Mouse (Mus musculus): Measurements from ENCODE around the gene Tmem41b.

The Tmem41b gene

GRCm38 (mm10) chr7:109975966-109976715 is 10.6 kb downstream of the Tmem41b start:
- no peak for DNase-seq (ENCODE audit: low spot score)

DNA sequence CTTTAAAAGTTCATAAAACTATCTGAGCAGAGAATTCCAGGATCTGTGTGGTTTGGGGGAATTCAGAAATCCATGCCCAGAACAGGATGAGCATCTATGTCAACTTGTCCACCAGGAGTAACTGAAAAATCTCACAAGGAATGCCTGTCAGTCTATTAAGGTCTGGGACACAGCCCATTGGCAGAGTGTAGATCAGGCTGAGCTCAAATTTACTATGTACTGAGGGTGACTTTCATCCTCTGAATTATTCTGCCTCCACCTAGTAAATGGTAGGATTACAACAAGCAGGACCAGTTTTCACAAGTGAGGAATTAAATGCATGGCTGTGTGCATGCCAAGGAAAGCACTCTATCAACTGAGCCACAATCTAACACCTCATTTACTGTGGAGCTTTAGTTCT is 17.2 kb downstream of the Tmem41b start:
- DNase-seq (ENCODE audit: low spot score): no peak

- no peak for DNase-seq (ENCODE audit: low spot score)
Observed at GRCm38 (mm10) chr7:109968924-109969450, 17.7 kb downstream of the Tmem41b start.

GRCm38 (mm10) chr7:109967805-109968579 is 18.7 kb downstream of the Tmem41b start:
- DNase-seq (ENCODE audit: low spot score): no peak

- DNase-seq (ENCODE audit: low spot score): no peak
Observed at GRCm38 (mm10) chr7:109965658-109966057, 21.1 kb downstream of the Tmem41b start.

- DNase-seq (ENCODE audit: low spot score): no peak
Observed at GRCm38 (mm10) chr7:109963707-109964106, 23.0 kb downstream of the Tmem41b start.

DNA sequence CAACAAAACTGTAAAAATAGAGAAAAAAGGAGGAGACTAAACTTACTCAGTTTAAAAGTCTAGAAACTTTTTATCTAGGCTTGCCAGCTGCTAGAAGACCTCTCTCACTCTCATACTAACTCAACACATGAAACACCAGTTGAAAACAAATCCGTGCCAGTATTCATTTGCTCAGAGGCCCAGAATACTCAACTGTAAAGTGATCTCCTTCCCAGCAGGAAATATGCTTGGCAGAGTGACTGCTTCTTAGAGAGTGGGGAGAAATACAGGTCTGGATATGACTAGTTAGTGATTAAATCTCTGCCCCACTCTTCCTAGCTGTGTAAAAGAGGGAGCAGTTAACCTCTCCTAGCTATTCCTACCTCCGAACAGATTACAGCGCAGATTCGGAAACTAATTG is 24.1 kb downstream of the Tmem41b start:
- DNase-seq (ENCODE audit: low spot score): no peak

DNA sequence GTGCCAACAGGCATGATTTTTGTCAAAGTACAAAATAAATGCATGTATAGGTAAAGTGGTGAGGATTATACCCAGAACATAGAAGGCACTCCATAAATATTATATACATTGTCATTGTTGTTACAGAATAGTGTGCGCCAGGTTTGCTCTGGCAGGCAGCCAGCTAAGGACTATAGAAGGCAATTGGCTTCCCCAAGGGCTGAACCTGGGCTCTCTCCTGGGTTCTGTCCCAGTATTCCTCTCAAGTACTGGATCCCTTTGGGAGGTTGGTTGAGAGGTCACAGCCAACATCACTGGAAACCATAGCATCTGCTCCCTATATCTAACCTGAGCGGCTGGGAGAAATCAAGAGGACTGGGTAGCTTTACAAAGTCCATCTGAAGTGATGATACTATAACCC is 25.2 kb downstream of the Tmem41b start:
- DNase-seq (ENCODE audit: low spot score): no peak

- no peak for DNase-seq (ENCODE audit: low spot score)
Observed at GRCm38 (mm10) chr7:109960613-109961154, 26.0 kb downstream of the Tmem41b start.

DNA sequence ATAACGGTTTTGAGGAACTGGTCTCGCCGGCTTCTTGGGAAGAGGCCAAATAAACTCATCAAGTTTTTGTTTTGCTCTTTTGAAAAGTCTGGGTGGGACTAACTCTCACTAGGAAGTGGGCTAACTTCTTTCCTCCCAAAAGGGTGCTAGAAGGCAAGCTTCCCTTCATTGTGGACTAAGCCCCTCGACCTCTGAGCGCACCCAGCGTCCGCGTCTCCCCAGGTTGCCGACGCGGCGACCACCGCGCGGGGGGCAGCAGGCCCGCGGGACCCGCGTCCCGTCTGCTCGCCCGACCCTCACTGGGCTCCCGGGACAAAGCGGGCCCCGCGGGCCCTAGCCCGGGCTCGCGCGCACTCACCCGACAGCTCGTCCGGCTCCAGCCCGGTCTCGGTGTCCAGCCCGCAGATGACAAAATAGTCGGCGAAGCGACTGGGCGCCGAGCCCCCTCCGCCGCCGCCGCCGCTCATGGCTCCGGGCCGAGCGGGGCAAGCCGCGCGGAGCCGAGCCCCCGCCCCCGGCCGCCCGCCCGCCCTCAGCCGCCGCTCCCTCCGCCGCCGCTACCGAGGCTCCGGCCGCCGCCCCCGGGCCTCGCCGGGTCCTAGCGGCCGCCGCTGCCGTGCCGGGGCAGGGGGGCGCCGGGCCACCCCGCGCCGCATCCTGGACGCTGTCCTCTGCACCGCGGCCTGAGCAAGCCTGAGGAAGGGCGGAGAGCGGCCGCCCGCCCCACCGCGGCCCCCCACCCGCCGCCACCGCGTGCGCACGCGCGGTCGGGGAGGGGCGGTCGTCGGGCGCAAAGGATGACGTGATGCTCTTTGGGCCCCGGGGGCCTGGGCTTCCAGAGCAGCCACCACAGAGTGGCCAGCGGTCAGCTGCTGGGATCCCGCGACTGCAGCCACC is 26.8 kb downstream of the Tmem41b start, which contains the start of gene Dennd5a:
Dennd5a (minus strand) TSS at position 755 of the 897 bp plus-strand sequence.
- DNase-seq (ENCODE audit: low spot score): peak; percentile 82

DNA sequence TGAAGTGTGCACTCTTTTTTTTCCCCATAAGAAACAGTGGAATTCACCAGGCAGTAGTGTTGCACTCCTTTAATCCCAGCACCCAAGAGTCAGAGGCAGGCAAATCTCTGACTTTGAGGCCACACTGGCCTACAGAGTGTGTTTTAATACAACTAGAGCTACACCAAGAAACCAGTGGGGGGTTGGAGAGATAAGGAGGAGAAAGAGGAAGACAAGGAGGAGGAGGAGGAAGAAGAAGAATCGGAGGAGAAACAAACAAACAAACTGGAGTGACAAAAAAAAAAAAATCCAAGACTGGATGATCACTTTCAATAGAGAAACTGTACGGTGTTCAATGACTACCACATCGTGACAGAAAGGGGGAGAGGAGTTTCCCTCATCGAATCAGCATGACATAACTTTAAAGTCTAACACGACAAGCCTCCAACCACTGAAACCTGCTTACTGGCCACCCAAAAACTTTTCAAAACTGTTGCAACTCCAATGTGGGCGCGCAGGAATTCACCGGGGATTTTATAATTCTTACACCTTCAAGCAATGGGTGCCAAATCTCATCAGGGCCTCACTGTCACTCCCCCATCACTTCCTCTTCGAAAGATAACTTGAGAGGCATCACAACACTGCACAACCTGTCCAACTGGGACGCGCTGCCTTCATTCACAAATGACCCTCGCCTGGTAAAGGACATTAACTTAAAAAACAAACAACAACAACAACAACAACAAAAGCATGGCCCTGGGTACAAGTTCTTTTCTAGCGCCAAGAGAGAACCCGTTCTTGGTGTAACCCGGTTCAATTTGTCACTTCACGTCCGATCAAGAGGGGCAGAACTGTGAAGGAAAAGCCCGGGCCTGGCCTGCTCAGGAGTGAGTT is 27.6 kb downstream of the Tmem41b start:
- no peak for DNase-seq (ENCODE audit: low spot score)

- DNase-seq (ENCODE audit: low spot score): no peak
Observed at GRCm38 (mm10) chr7:109957996-109958789, 28.5 kb downstream of the Tmem41b start.

GRCm38 (mm10) chr7:109954622-109955401 is 31.9 kb downstream of the Tmem41b start:
- DNase-seq (ENCODE audit: low spot score): no peak

DNA sequence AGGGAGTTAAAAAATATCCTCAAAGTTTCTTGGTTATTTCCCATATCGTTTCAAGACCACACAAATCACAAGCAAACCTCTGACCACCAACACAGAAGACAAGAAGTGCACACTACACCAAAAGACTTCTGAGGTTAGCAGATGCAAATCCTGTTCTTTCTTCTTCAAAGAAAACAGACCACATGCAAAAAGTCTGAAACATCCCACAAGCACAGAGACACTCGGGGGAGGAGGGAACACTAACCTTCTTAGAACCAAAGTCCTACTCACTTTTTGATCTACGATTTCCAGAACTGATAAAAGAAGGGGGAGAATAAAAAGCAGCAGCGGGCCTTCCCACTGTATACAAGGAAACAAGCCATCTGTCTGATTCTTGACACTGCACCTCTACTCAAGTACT is 35.4 kb downstream of the Tmem41b start:
- DNase-seq (ENCODE audit: low spot score): no peak

DNA sequence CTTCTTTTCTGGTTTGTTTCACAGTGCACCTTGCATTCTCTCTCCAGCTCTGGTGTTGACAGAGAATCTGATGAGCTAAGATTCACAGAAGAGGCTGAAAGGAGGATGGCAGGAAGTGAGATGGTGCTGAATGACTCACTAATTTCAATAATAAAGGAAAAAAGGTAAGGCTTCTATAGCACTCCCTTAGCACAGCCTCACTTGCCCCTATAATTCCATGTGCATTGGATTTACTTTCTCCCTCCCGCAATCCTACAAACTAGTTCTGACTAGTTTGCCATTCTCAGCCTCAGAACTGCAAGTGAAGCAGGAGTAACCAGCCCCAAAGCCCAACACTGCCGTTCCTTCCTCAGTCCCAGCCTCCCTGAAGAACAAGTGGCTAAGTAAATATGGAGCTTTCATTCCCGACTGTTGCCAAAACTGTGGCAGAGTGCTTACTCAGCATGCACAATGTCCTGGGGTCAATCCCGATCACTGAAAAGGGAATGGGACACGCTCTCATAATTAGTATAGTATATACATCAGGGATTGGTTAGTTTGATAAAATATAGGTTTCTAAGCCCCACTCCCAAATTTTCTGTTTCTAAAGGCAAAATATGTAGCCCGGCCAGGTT is 42.2 kb downstream of the Tmem41b start:
- no peak for DNase-seq (ENCODE audit: low spot score)

GRCm38 (mm10) chr7:109929628-109930027 is 57.1 kb downstream of the Tmem41b start:
- DNase-seq (ENCODE audit: low spot score): no peak

DNA sequence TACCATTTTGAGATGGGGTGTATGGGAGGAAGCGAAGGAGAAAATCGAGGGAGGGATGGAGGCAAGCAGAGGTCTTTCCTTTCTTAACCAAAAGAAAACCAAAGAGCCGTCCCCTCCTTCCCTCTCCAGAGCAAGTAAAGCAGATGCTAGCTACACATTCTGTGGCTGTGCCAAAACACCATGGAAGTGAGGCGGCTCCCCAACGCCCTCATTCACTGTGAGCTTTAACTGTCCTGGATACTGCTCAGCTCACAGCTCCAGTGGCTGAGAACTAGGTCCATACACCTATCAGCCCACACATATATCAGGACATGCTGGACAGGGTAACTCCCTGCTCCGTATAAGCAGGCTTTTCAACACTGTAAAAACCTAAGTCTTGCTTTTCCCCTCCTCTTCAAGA is 58.4 kb downstream of the Tmem41b start:
- DNase-seq (ENCODE audit: low spot score): no peak

DNA sequence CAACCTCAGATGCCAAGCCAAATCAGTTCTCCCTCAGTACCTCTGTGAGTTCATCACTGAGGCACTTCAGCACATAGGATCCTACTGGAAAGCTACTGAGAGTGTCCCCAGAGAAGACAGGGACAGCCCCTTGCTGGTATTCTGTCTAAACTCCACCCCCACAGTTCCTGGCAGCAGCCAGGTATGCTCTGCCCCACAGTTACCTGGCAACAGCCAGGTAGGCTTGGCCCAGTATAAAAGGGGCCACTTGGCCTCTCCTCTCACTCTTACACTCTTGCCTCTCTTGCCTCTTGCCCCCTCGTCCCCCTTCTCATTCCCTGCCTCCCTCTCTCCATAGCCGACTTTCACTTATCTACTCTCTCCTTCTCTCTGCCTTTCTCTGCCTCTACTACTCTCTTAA is 61.8 kb downstream of the Tmem41b start:
- no peak for DNase-seq (ENCODE audit: low spot score)

DNA sequence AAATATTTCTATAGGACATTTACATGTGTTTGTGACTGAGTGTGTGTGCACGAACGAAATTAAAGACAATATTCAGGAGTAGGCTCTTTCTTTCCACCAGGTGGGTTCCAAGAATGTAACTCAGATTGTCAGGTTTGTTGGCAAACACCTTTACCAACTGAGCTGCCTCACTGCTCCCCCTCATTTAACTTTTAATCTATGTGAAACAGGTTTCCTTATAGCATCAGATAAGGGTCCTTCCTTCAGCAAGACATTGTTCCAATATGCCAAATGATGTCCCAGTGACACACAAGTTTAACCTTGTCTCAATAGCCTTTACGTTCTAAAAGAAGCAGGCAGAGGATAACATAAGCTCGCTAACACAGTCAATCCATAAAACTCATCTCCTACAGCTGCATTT is 63.8 kb downstream of the Tmem41b start:
- no peak for DNase-seq (ENCODE audit: low spot score)

All from ovary, postnatal 36 days (tissue).